Mouse (Mus musculus) forebrain, embryonic 12.5 days (tissue): ENCODE results near the gene Isy1. TPM values are rescaled to one million over a fixed set of nuclear protein-coding genes. Genes with fewer than 3 reads are reported as not detected.
"Not testable (repeated sequence)": the region's sequence is repeated elsewhere in the genome, so short reads cannot be mapped to it uniquely, and the experiment has no call there.

Experiments
- ATAC-seq: fragments of 200-750 bp; cut with Nextera tagmentation; 2 replicates; pipeline ENCODE4 v1.8.0; 2017; ENCODE audit warnings: moderate TSS enrichment; ENCODE audit not compliant: low FRiP score
- H3K27ac ChIP-seq: fragments of 300-500 bp; sonication (generic); 2 replicates; pipeline ENCODE4 v1.5.1; 2016; ENCODE audit warnings: mild to moderate bottlenecking
- H3K27me3 ChIP-seq: fragments of 300-500 bp; sonication (generic); 2 replicates; pipeline ENCODE4 v1.6.1; 2016; ENCODE audit warnings: mild to moderate bottlenecking
- H3K36me3 ChIP-seq: fragments of 300-500 bp; sonication (generic); replicated peaks from 2 replicates; pipeline ENCODE4 v1.6.1; 2016; ENCODE audit warnings: mild to moderate bottlenecking
- H3K4me1 ChIP-seq: fragments of 300-500 bp; sonication (generic); 2 replicates; pipeline ENCODE4 v1.6.1; 2016
- H3K4me2 ChIP-seq: fragments of 300-500 bp; sonication (generic); 2 replicates; pipeline ENCODE4 v1.6.1; 2016; ENCODE audit warnings: mild to moderate bottlenecking, moderate library complexity
- H3K4me3 ChIP-seq: fragments of 300-500 bp; sonication (generic); replicated peaks from 2 replicates; pipeline ENCODE4 v1.5.1; 2016; ENCODE audit warnings: mild to moderate bottlenecking
- H3K9ac ChIP-seq: fragments of 300-500 bp; sonication (generic); 2 replicates; pipeline ENCODE4 v1.6.1; 2016; ENCODE audit warnings: mild to moderate bottlenecking
- H3K9me3 ChIP-seq: fragments of 300-500 bp; sonication (generic); 2 replicates; pipeline ENCODE4 v1.6.1; 2016
- WGBS: fragments of 180-500 bp; shearing (Covaris S2); methylation state at CpG from one replicate; pipeline ENCODE4 v1.1.7; 2016; 5-methylcytosine and 5-hydroxymethylcytosine counted together
- polyA plus RNA-seq: library from polyadenylated mRNA; unstranded; fragments of >200 nt; fragmentation: Nextera tagmentation; extraction: Ambion mirVana; gene quantifications from 2 replicates; pipeline ENCODE4 v1.2.1, GENCODE M21; 2016

Gene Isy1
- polyA plus RNA-seq, 1 experiment from 2014 or later, result 68.1 TPM

DNA sequence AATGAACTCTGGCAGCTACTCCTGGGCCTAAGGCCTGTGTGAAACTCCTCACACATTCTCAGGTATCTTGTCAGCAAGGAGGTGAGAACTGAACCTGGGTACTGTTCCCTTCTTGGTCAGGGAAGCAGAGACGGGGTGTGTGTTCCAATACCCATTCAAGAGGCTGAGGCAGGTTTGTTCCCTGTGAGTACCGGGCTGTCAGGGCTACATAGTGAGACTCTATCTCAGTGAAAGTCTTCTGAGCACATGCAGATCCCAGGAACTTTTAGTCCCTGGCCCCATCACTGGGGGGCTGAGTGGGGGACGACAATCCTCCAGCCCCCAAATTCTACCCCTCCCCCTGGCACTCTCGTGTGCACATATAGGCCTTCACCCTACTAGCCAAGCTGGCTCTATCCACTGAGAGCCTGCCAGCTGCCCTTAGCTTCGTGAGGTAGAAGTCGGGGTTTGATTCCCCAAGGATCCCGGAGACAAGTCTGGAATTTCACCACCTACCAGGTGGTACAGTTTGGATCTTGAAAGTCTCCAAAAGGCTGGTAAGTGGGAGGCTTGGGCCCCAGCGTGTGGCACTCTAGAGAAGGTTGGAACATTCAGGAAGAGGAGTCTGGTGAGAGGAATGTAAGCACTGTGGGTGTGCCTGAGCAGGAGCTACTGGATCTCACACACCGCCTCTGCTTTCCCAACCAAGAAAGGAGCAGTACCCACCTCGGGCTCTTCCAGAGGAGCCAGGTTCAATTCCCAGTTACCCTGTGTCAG, 57.9 kb downstream of the Isy1 start:
- Histone ChIP-seq H3K4me1 (no peaks in the 10 kb centered on the region), H3K4me3 (no peak overlapping the region), H3K27me3 (no peaks in the 10 kb centered on the region), H3K36me3 (no peaks in the 10 kb centered on the region), H3K27ac (no peak overlapping the region), H3K4me2 (no peak overlapping the region), H3K9ac (no peak overlapping the region), H3K9me3 (no peaks in the 10 kb centered on the region)
- 84% methylated on average over 10 of the region's 10 CpGs for WGBS
- ATAC-seq, result no peak

DNA sequence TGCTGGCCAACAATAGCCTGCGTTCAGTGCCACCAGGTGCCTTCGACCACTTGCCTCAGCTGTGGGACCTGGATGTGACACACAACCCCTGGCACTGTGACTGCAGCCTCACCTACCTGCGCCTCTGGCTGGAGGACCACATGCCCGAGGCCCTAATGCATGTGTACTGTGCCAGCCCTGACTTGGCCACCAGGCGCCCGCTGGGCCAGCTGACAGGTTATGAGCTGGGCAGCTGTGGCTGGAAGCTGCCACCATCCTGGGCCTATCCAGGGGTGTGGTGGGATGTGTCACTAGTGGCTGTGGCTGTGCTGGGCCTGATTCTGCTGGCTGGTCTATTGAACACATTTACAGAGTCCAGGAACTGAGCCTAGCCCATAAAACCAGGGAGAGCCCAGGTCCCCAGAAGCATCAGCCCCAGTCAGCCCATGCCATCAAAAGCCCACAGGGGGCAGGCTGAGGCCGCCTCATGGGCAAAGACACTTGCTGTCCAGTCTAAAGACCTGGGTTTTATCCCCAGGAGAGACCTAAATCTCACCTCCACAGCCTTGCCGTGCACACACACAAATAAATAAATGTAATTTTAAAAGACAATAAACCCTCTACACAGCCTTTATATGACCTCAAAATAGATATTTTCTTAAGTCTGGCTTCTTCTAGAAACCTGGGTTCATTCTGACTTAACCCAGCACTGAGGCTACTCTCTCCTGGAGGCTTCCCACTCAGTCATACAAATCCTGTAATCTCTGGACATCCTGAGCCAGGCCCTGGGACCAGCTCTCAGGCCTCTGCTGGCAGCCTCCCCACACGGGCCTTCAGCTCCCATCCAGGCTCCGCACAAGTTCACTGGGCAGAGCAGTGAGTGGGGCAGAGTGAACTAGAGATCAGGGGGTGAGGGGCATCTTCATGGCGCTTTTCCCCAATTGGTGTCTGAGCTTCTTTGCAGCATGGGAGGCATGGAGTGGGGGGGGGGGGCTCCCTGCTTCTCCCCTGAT, 59.1 kb downstream of the Isy1 start:
- no peak for ATAC-seq

DNA sequence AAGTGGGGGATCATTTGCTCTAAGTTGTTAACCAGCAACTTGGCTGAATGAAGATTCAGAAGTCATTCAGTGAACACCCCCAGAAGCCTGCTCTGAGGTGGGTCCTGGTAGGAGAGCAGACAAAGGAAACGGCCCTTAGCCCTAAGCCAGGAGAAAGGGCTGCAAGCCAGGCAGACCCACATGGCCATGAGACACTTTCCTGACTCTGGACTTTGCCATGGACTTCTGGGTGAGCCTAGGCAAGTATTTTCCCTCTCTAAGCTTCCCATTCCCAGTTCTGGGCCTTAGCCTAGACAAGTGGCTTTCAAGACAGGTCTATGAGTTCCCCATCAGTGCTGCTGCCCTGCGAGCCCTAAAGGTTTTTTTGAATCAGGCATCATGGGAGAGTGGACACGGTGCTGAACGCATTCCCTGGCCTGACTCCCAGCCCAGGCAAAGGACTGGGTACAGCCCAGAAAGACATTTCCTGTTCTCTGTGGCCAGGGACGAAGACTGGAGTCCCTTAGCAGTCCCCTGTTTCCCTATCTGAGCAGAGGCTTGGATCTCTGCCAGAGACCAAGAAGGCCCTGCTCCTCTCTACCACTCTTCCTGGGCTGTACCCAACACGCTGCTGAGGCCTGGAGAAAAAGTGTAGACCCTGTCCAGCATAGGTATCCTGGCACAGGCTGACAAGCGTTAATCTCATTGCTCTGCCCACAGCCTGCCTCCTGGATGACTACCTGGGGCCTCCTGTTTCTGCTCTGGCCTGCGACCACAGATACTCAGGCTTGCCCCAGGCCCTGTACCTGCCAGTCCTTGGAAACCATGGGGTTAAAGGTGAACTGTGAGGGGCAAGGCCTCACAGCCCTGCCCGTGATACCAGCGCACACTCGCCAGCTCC, 60.1 kb downstream of the Isy1 start:
- H3K27ac ChIP-seq, result no peak overlapping the region
- H3K4me3 ChIP-seq, result no peak overlapping the region
- no peaks in the 10 kb centered on the region for H3K27me3 ChIP-seq
- H3K36me3 ChIP-seq, result no peaks in the 10 kb centered on the region
- no peak overlapping the region for H3K4me2 ChIP-seq
- H3K4me1 ChIP-seq, result no peaks in the 10 kb centered on the region
- H3K9me3 ChIP-seq, result no peaks in the 10 kb centered on the region
- WGBS, result 81% methylated on average over 11 of the region's 11 CpGs
- H3K9ac ChIP-seq, result no peak overlapping the region
- no peak for ATAC-seq

More for the DNA sequence above, 59.1 kb downstream of the Isy1 start:
- Histone ChIP-seq H3K4me1 (no peaks in the 10 kb centered on the region), H3K9ac (peak overlapping the region; percentile 29; the same call in 1 of the 2 replicates), H3K4me3 (no peak overlapping the region), H3K36me3 (no peaks in the 10 kb centered on the region), H3K27me3 (no peaks in the 10 kb centered on the region), H3K9me3 (no peaks in the 10 kb centered on the region), H3K27ac (no peak overlapping the region), H3K4me2 (no peak overlapping the region)
- 84% methylated on average over 11 of the region's 11 CpGs for WGBS

DNA sequence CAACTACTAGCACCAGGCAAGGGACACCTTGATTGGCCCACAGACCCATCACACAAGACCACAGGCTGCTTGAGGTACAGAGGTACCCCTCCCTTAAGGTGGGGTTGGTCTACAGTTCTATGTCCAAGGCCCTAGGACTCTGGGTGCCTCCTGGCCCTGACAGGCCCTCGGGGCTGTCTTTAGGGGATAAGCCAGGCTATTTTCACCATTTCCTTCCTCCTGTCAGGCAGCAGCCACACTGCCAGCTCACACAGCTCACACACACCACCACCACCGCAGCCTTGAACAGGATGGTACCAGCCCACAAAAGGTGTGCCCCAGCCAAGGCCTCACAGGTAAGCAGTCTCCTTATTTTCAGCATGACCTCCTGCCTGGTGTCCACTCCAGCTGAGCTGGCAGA, 60.8 kb downstream of the Isy1 start, which contains the start of gene Gp9:
Gene Gp9, plus strand, starts transcription at position 231 of the 400 bp plus-strand sequence.
- no peak within 1 kb of the TSS for H3K4me2 ChIP-seq
- no peaks in the 10 kb centered on the region for H3K4me1 ChIP-seq
- no peak within 1 kb of the TSS for H3K9ac ChIP-seq
- WGBS, result 79% methylated on average over 2 of the region's 2 CpGs
- H3K36me3 ChIP-seq, result no peaks in the 10 kb centered on the region
- H3K27ac ChIP-seq, result no peak within 1 kb of the TSS
- no peak for ATAC-seq
- no peak within 1 kb of the TSS for H3K4me3 ChIP-seq
- H3K9me3 ChIP-seq, result no peaks in the 10 kb centered on the region
- H3K27me3 ChIP-seq, result no peaks in the 10 kb centered on the region

DNA sequence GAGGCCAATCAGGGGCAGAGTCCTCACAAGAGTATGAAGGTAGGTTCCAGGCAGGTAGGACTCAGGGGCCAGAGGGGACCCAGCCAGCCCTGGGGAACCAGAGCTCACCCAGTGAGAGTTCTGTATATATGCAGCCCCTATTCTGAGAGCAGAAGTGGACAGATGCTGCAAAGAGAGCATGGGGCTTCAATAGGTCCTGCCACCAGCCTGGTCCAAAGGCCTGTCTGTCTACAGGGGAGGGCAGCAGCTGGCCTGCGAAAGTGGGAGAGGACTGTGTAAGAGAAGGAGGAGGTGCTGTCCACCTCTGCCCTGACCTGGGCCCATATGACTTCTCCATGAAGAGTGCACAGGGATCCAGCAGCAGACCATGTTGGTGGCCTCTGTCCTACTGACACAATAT, 61.9 kb downstream of the Isy1 start:
- no peak overlapping the region for H3K4me2 ChIP-seq
- no peaks in the 10 kb centered on the region for H3K9me3 ChIP-seq
- no peak overlapping the region for H3K4me3 ChIP-seq
- H3K27me3 ChIP-seq, result no peaks in the 10 kb centered on the region
- ATAC-seq, result no peak
- WGBS, result 100% methylated on average over 1 of the region's 1 CpGs
- no peaks in the 10 kb centered on the region for H3K4me1 ChIP-seq
- no peak overlapping the region for H3K27ac ChIP-seq
- H3K9ac ChIP-seq, result no peak overlapping the region
- H3K36me3 ChIP-seq, result no peaks in the 10 kb centered on the region

DNA sequence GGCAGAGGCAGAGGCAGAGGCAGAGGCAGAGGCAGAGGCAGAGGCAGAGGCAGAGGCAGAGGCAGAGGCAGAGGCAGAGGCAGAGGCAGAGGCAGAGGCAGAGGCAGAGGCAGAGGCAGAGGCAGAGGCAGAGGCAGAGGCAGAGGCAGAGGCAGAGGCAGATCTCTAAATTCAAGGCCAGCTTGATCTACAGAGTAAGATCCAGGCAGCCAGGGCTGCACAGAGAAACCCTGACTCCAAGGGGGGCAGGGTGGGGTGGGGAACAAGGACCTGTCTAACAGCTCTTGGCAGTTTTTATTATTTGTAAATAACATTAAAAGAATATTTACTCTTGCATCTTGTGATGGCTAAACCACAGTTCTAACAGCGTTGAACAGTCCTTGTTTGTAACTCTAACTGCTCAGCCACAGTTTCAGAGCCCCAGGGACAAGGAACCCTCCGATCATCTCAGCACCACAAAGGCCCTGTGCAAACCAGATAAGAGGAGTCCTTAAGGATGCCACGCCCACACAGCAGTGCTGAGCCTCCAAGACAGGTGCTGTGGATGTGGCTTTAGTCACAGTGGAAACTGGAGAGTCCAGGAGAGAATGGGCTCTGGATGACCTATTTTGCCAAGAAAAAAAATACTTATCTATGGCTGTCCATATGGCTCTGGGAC, 62.9 kb downstream of the Isy1 start:
- WGBS, result 78% methylated on average over 3 of the region's 3 CpGs
- H3K36me3 ChIP-seq, result no peaks in the 10 kb centered on the region
- ATAC-seq, result no peak
- no peak overlapping the region for H3K4me3 ChIP-seq
- H3K9me3 ChIP-seq, result no peaks in the 10 kb centered on the region
- H3K27ac ChIP-seq, result no peak overlapping the region
- H3K4me2 ChIP-seq, result no peak overlapping the region
- no peaks in the 10 kb centered on the region for H3K4me1 ChIP-seq
- no peak overlapping the region for H3K9ac ChIP-seq
- no peaks in the 10 kb centered on the region for H3K27me3 ChIP-seq

DNA sequence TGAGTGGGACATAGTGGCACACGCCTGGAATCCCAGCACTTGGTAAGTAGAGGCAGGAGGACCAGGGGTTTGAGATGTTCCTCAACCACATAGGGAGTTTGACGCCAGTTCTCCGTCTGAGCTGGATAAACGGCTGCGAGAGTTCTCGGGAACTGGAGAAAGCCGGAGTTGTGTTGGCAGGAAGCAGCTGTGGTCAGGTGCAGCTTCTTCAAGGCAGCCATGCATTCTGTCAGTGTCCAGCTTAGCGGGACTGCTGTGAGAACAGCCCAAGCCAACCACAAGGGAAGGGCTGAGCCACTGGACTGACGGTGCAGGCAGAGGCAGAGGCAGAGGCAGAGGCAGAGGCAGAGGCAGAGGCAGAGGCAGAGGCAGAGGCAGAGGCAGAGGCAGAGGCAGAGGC, 63.7 kb downstream of the Isy1 start:
- no peaks in the 10 kb centered on the region for H3K9me3 ChIP-seq
- no peaks in the 10 kb centered on the region for H3K4me1 ChIP-seq
- H3K27me3 ChIP-seq, result no peaks in the 10 kb centered on the region
- WGBS, result 85% methylated on average over 9 of the region's 9 CpGs
- no peak overlapping the region for H3K4me3 ChIP-seq
- H3K27ac ChIP-seq, result no peak overlapping the region
- no peak for ATAC-seq
- H3K36me3 ChIP-seq, result no peaks in the 10 kb centered on the region
- H3K4me2 ChIP-seq, result no peak overlapping the region
- H3K9ac ChIP-seq, result no peak overlapping the region

DNA sequence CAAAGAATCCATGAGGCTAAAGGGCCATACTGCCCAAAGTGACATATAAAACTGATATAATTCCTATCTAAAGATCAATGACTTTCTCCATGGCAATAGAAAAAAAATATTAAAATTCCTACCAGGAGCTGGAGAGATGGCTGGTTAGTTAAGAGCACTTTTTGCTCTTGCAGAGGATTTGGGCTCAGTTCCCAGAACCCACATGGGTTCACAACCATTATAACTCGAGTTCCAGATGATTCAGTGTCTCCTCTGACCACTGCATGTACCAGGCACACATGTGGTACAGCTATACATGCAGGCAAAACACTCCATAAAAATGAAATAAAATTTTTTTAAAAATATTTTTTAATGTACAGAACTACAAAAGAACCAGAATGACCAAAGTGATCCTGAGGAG, 64.1 kb downstream of the Isy1 start:
- Histone ChIP-seq H3K36me3 (no peaks in the 10 kb centered on the region), H3K27me3 (no peaks in the 10 kb centered on the region), H3K4me2 (no peak overlapping the region), H3K4me1 (no peaks in the 10 kb centered on the region), H3K4me3 (no peak overlapping the region), H3K9ac (no peak overlapping the region), H3K9me3 (no peaks in the 10 kb centered on the region), H3K27ac (no peak overlapping the region)
- ATAC-seq, result no peak
- 49% methylated on average over 1 of the region's 1 CpGs for WGBS

DNA sequence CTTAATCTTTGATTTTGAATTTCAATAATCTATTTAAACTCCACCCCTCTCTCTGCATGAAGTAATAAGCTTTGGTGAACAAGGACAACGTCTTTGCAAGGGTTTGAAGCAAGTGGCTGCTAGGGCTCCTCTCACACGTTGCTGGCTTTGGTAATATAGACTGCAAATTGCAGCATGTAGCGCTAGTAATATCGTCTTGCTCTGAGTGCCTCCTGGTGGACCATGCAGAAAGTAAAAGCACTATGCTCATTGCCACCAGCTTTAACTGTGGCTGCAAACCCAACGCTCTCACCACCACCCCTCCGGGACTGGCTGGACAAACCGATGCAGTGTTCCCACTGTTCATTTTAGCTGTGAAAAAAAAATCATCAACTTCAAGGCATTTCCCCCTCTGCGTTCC, 68.0 kb downstream of the Isy1 start:
- no peak for ATAC-seq
- no peaks in the 10 kb centered on the region for H3K4me1 ChIP-seq
- H3K27ac ChIP-seq, result no peak overlapping the region
- H3K27me3 ChIP-seq, result no peaks in the 10 kb centered on the region
- no peak overlapping the region for H3K4me2 ChIP-seq
- no peaks in the 10 kb centered on the region for H3K36me3 ChIP-seq
- no peak overlapping the region for H3K4me3 ChIP-seq
- no peaks in the 10 kb centered on the region for H3K9me3 ChIP-seq
- WGBS, result 62% methylated on average over 8 of the region's 8 CpGs
- no peak overlapping the region for H3K9ac ChIP-seq

DNA sequence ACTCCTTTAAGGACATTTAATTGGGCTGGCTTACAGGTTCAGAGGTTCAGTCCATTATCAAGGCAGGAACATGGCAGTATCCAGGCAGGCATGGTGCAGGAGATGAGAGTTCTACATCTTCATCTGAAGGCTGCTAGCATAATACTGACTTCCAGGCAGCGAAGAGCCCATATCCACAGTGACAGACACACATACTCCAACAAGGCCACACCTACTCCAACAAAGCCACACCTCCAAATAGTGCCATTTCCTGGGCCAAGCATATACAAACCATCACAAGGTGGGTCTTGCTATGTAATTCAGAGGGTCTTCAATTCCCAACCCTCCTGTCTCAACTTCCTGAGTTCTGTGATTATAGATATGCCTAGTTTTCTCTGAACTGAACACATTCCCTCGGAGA, 74.3 kb downstream of the Isy1 start:
- H3K27me3 ChIP-seq, H3K9me3 ChIP-seq, H3K27ac ChIP-seq, H3K36me3 ChIP-seq, H3K9ac ChIP-seq, ATAC-seq, H3K4me2 ChIP-seq, H3K4me3 ChIP-seq, H3K4me1 ChIP-seq: not testable (repeated sequence)
- 91% methylated on average over 2 of the region's 2 CpGs for WGBS
